Mouse (Mus musculus): ENCODE measurements around the gene Trappc4. TPM values are rescaled to one million over a fixed set of nuclear protein-coding genes. Genes with fewer than 3 reads are reported as not detected.
"Not testable (repeated sequence)": the region's sequence is repeated elsewhere in the genome, so short reads cannot be mapped to it uniquely, and the experiment has no call there.

Gene Trappc4
- polyA plus RNA-seq, 1 experiment from 2014 or later, result 342 TPM

DNA sequence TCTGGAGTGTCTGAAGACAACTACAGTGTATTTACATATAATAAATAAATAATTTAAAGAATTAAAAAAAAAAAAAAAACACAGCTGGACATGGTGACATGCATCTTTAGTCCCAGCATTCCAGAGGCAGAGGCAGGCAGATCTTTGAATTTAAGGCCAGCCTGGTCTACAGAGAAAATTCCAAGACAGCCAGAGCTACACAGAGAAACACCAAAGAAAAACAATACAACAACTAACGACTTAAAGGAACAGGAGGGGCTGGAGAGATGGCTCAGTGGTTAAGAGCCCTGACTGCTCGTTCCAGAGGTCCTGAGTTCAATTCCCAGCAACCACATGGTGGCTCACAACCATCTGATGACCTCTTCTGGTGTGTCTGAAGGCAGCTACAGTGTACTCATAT is 30.1 kb downstream of the Trappc4 start:
- H3K4me3 ChIP-seq; ATAC-seq (ENCODE audit: low FRiP score); H3K4me2 ChIP-seq; H3K9ac ChIP-seq; H3K9me3 ChIP-seq; H3K27me3 ChIP-seq; H3K27ac ChIP-seq: not testable (repeated sequence)
- 93% methylated on average over 2 of the region's 2 CpGs for WGBS
- H3K4me1 ChIP-seq (replicated peaks), result peaks cover 26% of the 10 kb centered on the region
- peaks cover 16% of the 10 kb centered on the region for H3K36me3 ChIP-seq

GRCm38 (mm10) chr9:44376141-44376540 is 31.3 kb downstream of the Trappc4 start:
- no peak for ATAC-seq (ENCODE audit: low FRiP score)
- H3K27ac ChIP-seq, result no peak overlapping the region
- WGBS, result 93% methylated on average over 6 of the region's 6 CpGs
- H3K36me3 ChIP-seq, result peaks cover 4% of the 10 kb centered on the region
- H3K4me3 ChIP-seq, result no peak overlapping the region
- H3K27me3 ChIP-seq, result no peaks in the 10 kb centered on the region
- peaks cover 23% of the 10 kb centered on the region for H3K4me1 ChIP-seq (replicated peaks)
- no peak overlapping the region for H3K9ac ChIP-seq
- H3K9me3 ChIP-seq, result no peaks in the 10 kb centered on the region
- no peak overlapping the region for H3K4me2 ChIP-seq

DNA sequence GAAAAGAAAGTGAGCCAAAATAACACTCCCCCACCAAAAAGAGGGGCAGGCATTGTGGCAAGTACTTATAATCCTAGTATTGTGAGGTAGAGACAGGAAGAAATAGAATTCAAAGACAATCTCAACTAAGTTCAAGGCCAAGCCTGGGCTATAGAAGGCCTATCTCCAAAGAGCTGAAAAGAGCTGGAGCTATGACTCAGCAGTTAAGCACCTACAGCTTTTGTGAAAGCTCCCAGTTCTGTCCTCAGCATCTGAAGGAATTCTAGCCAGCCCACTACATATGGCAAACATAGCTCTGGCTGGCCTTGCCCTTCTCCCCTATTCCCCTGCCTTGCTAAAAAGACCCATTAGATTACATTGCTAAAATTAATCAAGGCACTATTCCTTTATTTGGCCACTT is 34.0 kb downstream of the Trappc4 start:
- no peaks in the 10 kb centered on the region for H3K36me3 ChIP-seq
- H3K9ac ChIP-seq, result no peak overlapping the region
- no peak overlapping the region for H3K27ac ChIP-seq
- peaks cover 6% of the 10 kb centered on the region for H3K4me1 ChIP-seq (replicated peaks)
- no peaks in the 10 kb centered on the region for H3K27me3 ChIP-seq
- no peak overlapping the region for H3K4me2 ChIP-seq
- H3K4me3 ChIP-seq, result no peak overlapping the region
- H3K9me3 ChIP-seq, result no peaks in the 10 kb centered on the region
- no peak for ATAC-seq (ENCODE audit: low FRiP score)

- Histone ChIP-seq H3K9me3 (no peaks in the 10 kb centered on the region), H3K4me1 (replicated peaks) (peaks cover 12% of the 10 kb centered on the region), H3K4me2 (no peak overlapping the region), H3K27ac (no peak overlapping the region), H3K36me3 (peaks cover 5% of the 10 kb centered on the region), H3K27me3 (no peaks in the 10 kb centered on the region), H3K4me3 (no peak overlapping the region), H3K9ac (no peak overlapping the region)
- ATAC-seq (ENCODE audit: low FRiP score), result no peak
- WGBS, result 66% methylated on average over 3 of the region's 3 CpGs
These were observed 42.9 kb downstream of the Trappc4 start for GRCm38 (mm10) chr9:44364480-44364879.

- not testable (repeated sequence) for H3K9me3 ChIP-seq, H3K27me3 ChIP-seq
- Histone ChIP-seq H3K4me3 (peak overlapping the region; percentile 83), H3K27ac (peak overlapping the region; percentile 81), H3K9ac (0 out of 2 replicates have a peak overlapping the region, but pooled peaks have one; percentile 87), H3K4me1 (replicated peaks) (peaks cover 14% of the 10 kb centered on the region), H3K36me3 (peaks cover 26% of the 10 kb centered on the region), H3K4me2 (peak overlapping the region; percentile 90)
- 40% methylated on average over 4 of the region's 4 CpGs for whole genome bisulfite sequencing
- ATAC-seq (ENCODE audit: low FRiP score), result peak; percentile 32; the same call in 1 of the 2 replicates
These were observed 45.5 kb downstream of the Trappc4 start for GRCm38 (mm10) chr9:44361931-44362330.

DNA sequence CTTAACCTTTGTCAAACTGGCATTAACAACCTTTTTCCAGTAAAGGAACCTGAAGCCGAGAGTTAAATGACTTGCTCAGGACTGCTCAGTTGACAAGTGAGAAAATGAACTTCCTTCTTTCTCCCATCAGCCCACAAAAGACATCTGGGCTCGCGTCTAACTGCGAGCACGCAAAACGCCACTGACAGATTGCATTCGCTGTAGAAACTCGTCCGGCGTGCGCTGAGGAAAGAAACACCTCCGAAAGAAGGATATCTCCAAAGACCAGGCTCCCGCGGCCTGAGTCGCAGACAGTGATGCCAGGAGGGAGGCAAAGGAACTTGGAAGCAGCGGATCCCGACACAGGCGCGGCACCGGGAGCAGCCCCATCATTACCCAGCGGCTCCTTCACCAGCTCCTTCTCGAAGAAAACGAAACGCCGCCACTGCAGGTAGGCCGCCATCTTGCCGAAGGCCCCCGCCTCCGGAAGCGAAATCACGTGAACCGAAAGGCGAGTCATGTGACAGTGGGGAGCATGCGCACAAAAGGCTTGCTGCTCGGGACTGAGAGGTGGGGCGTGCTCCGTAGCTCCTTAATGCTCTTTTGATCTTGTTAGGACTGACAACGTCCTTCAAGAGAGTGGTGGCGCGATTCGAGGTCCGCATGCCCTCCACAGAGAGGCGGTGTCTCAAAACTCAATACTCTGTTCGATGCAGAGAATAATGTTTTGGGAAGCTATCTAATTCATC is 46.0 kb downstream of the Trappc4 start, which contains the start of gene Vps11:
Gene Vps11, minus strand, starts transcription at position 481 of the 728 bp plus-strand sequence.
- H3K4me3 ChIP-seq, result peak within 1 kb of the TSS; percentile 83
- H3K27ac ChIP-seq, result peak within 1 kb of the TSS; percentile 81
- H3K36me3 ChIP-seq, result peaks cover 32% of the 10 kb centered on the region
- ATAC-seq (ENCODE audit: low FRiP score), result peak; percentile 93
- peak within 1 kb of the TSS; percentile 90 for H3K4me2 ChIP-seq
- H3K27me3 ChIP-seq, result no peaks in the 10 kb centered on the region
- peak within 1 kb of the TSS; percentile 87 for H3K9ac ChIP-seq
- peaks cover 14% of the 10 kb centered on the region for H3K4me1 ChIP-seq (replicated peaks)
- H3K9me3 ChIP-seq, result no peaks in the 10 kb centered on the region
- WGBS, result under 1% methylated on average over 44 of the region's 44 CpGs

DNA sequence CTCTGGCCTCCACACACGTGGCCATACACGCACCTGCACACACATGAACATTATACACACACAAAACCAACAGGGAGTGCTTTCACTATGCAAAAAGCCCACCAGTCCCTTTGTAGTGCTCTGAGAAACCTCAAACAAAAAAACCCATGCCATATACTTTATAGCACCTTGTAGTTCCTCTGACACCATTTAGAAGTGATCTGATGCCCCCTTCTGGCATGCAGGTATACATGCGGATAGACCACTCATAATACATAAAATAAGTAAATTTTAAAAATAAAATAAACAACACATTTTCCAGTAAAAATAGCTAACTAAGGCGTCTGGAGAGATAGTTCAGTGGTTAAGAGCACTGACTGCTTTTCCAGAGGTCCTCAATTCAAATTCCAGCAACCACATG is 50.2 kb downstream of the Trappc4 start:
- H3K27me3 ChIP-seq, result no peaks in the 10 kb centered on the region
- peaks cover 14% of the 10 kb centered on the region for H3K4me1 ChIP-seq (replicated peaks)
- ATAC-seq (ENCODE audit: low FRiP score), result no peak
- H3K4me2 ChIP-seq, result no peak overlapping the region
- no peak overlapping the region for H3K4me3 ChIP-seq
- WGBS, result 79% methylated on average over 4 of the region's 4 CpGs
- no peak overlapping the region for H3K9ac ChIP-seq
- no peaks in the 10 kb centered on the region for H3K9me3 ChIP-seq
- H3K36me3 ChIP-seq, result peaks cover 74% of the 10 kb centered on the region
- H3K27ac ChIP-seq, result no peak overlapping the region

Small RNA genes within 50 kb of the gene (microRNA-seq; reads per million reads assigned to microRNA genes)
- not detected for gene Mir7085

Other genes starting within 250 kb of the Trappc4 start
- gene Cbl, start 173.6 kb downstream of the Trappc4 start, polyA plus RNA-seq (2015; fragmentation: Nextera tagmentation; extraction: Ambion mirVana), result 21.5 and 24.4 TPM in 2 replicates
- gene Ccdc153, start 166.9 kb downstream of the Trappc4 start, polyA plus RNA-seq (2015; fragmentation: Nextera tagmentation; extraction: Ambion mirVana), result not detected in 2 replicates
- gene Pdzd3, start 156.1 kb downstream of the Trappc4 start, polyA plus RNA-seq (2015; fragmentation: Nextera tagmentation; extraction: Ambion mirVana), result 0.17 and 0.48 TPM in 2 replicates
- 4.4 TPM in 2 replicates for gene Nlrx1, start 139.0 kb downstream of the Trappc4 start, polyA plus RNA-seq (2015; fragmentation: Nextera tagmentation; extraction: Ambion mirVana)
- gene Abcg4, start 119.0 kb downstream of the Trappc4 start, polyA plus RNA-seq (2015; fragmentation: Nextera tagmentation; extraction: Ambion mirVana), result 18.0 and 20.1 TPM in 2 replicates
- 31.4 and 36.6 TPM in 2 replicates for gene Hinfp, start 101.9 kb downstream of the Trappc4 start, polyA plus RNA-seq (2015; fragmentation: Nextera tagmentation; extraction: Ambion mirVana)
- 19.1 and 21.6 TPM in 2 replicates for gene C2cd2l, start 87.3 kb downstream of the Trappc4 start, polyA plus RNA-seq (2015; fragmentation: Nextera tagmentation; extraction: Ambion mirVana)
- gene Dpagt1, start 81.6 kb downstream of the Trappc4 start, polyA plus RNA-seq (2015; fragmentation: Nextera tagmentation; extraction: Ambion mirVana), result 37.0 and 40.4 TPM in 2 replicates
- 145 and 151 TPM in 2 replicates for gene H2afx, start 72.9 kb downstream of the Trappc4 start, polyA plus RNA-seq (2015; fragmentation: Nextera tagmentation; extraction: Ambion mirVana)
- 66.8 and 70.8 TPM in 2 replicates for gene Hmbs, start 63.4 kb downstream of the Trappc4 start, polyA plus RNA-seq (2015; fragmentation: Nextera tagmentation; extraction: Ambion mirVana)
- gene Vps11, start 45.9 kb downstream of the Trappc4 start, polyA plus RNA-seq (2015; fragmentation: Nextera tagmentation; extraction: Ambion mirVana), result 36.2 and 38.0 TPM in 2 replicates
- gene Hyou1, start 28.1 kb downstream of the Trappc4 start, polyA plus RNA-seq (2015; fragmentation: Nextera tagmentation; extraction: Ambion mirVana), result 25.6 and 27.7 TPM in 2 replicates
- gene Slc37a4, start 10.7 kb downstream of the Trappc4 start, polyA plus RNA-seq (2015; fragmentation: Nextera tagmentation; extraction: Ambion mirVana), result 64.7 and 65.9 TPM in 2 replicates
- 1,260 and 1,282 TPM in 2 replicates for gene Rps25, start 461 bp downstream of the Trappc4 start, polyA plus RNA-seq (2015; fragmentation: Nextera tagmentation; extraction: Ambion mirVana)
- 28.2 and 32.9 TPM in 2 replicates for gene Ccdc84, start 11.0 kb upstream of the Trappc4 start, polyA plus RNA-seq (2015; fragmentation: Nextera tagmentation; extraction: Ambion mirVana)
- gene Foxr1, start 33.5 kb upstream of the Trappc4 start, polyA plus RNA-seq (2015; fragmentation: Nextera tagmentation; extraction: Ambion mirVana), result not detected in 2 replicates
- gene Upk2, start 47.4 kb upstream of the Trappc4 start, polyA plus RNA-seq (2015; fragmentation: Nextera tagmentation; extraction: Ambion mirVana), result not detected in 2 replicates
- gene Bcl9l, start 75.2 kb upstream of the Trappc4 start, polyA plus RNA-seq (2015; fragmentation: Nextera tagmentation; extraction: Ambion mirVana), result 8.6 TPM in 2 replicates
- gene Cxcr5, start 154.3 kb upstream of the Trappc4 start, polyA plus RNA-seq (2015; fragmentation: Nextera tagmentation; extraction: Ambion mirVana), result 0.10 TPM in 1 of 2 replicates, not detected in the other
- gene Ddx6, start 197.3 kb upstream of the Trappc4 start, polyA plus RNA-seq (2015; fragmentation: Nextera tagmentation; extraction: Ambion mirVana), result 26.1 and 28.2 TPM in 2 replicates

Measured in hindbrain, embryonic 13.5 days (tissue).